Mouse (Mus musculus): ENCODE results near the gene Dcp1a.

GRCm38 (mm10) chr14:30430446-30430845, 48.9 kb upstream of the Dcp1a start:
- TF ChIP-seq CTCF (IDR thresholded peaks at IDR 0.05; ENCODE audit: low read depth) (no peak), EP300 (IDR thresholded peaks at IDR 0.05; ENCODE audit: low read depth) (no peak)

Measured in liver, postnatal 0 days (tissue).